In genomic region chr5:101663176-101663575, GRCm38 (mm10) we compare ENCODE assay signal across 9 mouse cellular contexts. TPM values are rescaled to one million over a fixed set of nuclear protein-coding genes. Genes with fewer than 3 reads are reported as not detected.
A peak's percentile ranks its signal among the peaks of the same experiment; 100 is the strongest.
DNase-seq lines count a peak whose midpoint lies in the region; ATAC-seq lines count a peak whose summit lies in the region.
"Had no signal": no experiment of that assay in that cellular context is flagged by ENCODE, and none has a peak within 500 bp of the region (broad histone marks: within the 10 kb centered on the region; RNA-seq: fewer than 3 reads in every experiment).

No protein-coding gene starts in this region.

- ATAC-seq in forebrain, embryonic 11.5 days (replicated peaks; ENCODE audit: low FRiP score), result 0 out of 2 replicates have a peak, but pooled peaks have one; percentile 30
- peak; percentile 59 for ATAC-seq in intestine, embryonic 15.5 days
- ATAC-seq in megakaryocyte, adult 5-6 weeks (ENCODE audit: poor library complexity, severe bottlenecking), result peak; percentile 38; the same call in 1 of the 2 replicates

- peak; percentile 12 for DNase-seq in thymus, postnatal 4 days
- DNase-seq in thymus, postnatal 36 days, result no peak
- peak; percentile 83 for DNase-seq in forebrain, embryonic 11.5 days (ENCODE audit: low spot score)
- peak; percentile 57 for DNase-seq in yolk sac, embryonic 10.5 days (ENCODE audit: low spot score)
- DNase-seq in cerebellum, adult 9-11 months, result no peak
- no peak for DNase-seq in left cerebral cortex, postnatal 36 days (ENCODE audit: low spot score in 2 of 2)

- H3K4me2 ChIP-seq in forebrain, embryonic 11.5 days (ENCODE audit: low read depth, low read length, severe bottlenecking), result peak overlapping the region; percentile 60
- H3K4me2 ChIP-seq in intestine, embryonic 15.5 days (replicated peaks), result peak overlapping the region; percentile 77

- peaks cover 24% of the 10 kb centered on the region for H3K4me1 ChIP-seq in forebrain, embryonic 11.5 days (replicated peaks; ENCODE audit: control insufficient read depth, insufficient read depth, low read length)
- H3K4me1 ChIP-seq in intestine, embryonic 15.5 days (replicated peaks), result peaks cover 24% of the 10 kb centered on the region

- intact Hi-C loops in left cerebral cortex, postnatal 36 days (cut with DNase I), result loop anchor here (10.0 kb wide), 1 partner anchor 818 kb away; the partner anchor contains the start of gene Gpat3

- no peak overlapping the region; the same call in 1 of the 2 replicates for H3K9ac ChIP-seq in forebrain, embryonic 11.5 days (ENCODE audit: low read length)
- peak overlapping the region; percentile 21 for H3K9ac ChIP-seq in intestine, embryonic 15.5 days

- no peaks in the 10 kb centered on the region for H3K36me3 ChIP-seq in forebrain, embryonic 11.5 days (ENCODE audit: control insufficient read depth, insufficient read depth, low read length)
- no peaks in the 10 kb centered on the region for H3K36me3 ChIP-seq in intestine, embryonic 15.5 days

- no peak overlapping the region for H3K27ac ChIP-seq in forebrain, embryonic 11.5 days (ENCODE audit: low read depth, low read length)
- H3K27ac ChIP-seq in intestine, embryonic 15.5 days, result no peak overlapping the region

- H3K27me3 ChIP-seq in forebrain, embryonic 11.5 days (ENCODE audit: control insufficient read depth, insufficient read depth, low read length), result peaks cover 85% of the 10 kb centered on the region
- H3K27me3 ChIP-seq in intestine, embryonic 15.5 days (replicated peaks), result peaks cover 84% of the 10 kb centered on the region

- 0% methylated on average over 23 of the region's 23 CpGs for WGBS in forebrain, embryonic 11.5 days
- WGBS in intestine, embryonic 15.5 days, result 0% methylated on average over 23 of the region's 23 CpGs

- H3K4me3 ChIP-seq in forebrain, embryonic 11.5 days (ENCODE audit: low read depth, low read length), result peak overlapping the region; percentile 32
- H3K4me3 ChIP-seq in intestine, embryonic 15.5 days (replicated peaks), result peak overlapping the region; percentile 37

- H3K9me3 ChIP-seq in forebrain, embryonic 11.5 days (ENCODE audit: control insufficient read depth, low read length), result no peaks in the 10 kb centered on the region
- H3K9me3 ChIP-seq in intestine, embryonic 15.5 days, result no peaks in the 10 kb centered on the region

RNA-seq across cellular contexts. Expression of gene Nkx6-1, which starts 1.6 kb away (rescaled TPM):
- polyA plus RNA-seq in forebrain, embryonic 11.5 days (2014; fragmentation: Nextera tagmentation; extraction: Ambion mirVana), result 1.2 and 1.3 TPM in 2 replicates
- polyA plus RNA-seq in intestine, embryonic 15.5 days (2015; fragmentation: Nextera tagmentation; extraction: Ambion mirVana), result 1.5 and 1.9 TPM in 2 replicates
- total RNA-seq in megakaryocyte, adult 5-6 weeks (2015), result not detected in 2 replicates
- not detected in 2 replicates for total RNA-seq in megakaryocyte, adult 5-6 weeks (2017)
- under 1 TPM; 0.11 to 0.32 TPM for total RNA-seq in left cerebral cortex, postnatal 36 days (2021)
- total RNA-seq: liver, adult 2 months had no signal
- polyA plus RNA-seq: liver, adult 2 months had no signal

Comparison
In these comparisons a context has a peak if more than half of its experiments do, and no peak if none do; other contexts are left out.
1. DNase-seq: peak in thymus, postnatal 4 days (single experiment), forebrain, embryonic 11.5 days (single experiment) and yolk sac, embryonic 10.5 days (single experiment); none in thymus, postnatal 36 days (0 of 2), cerebellum, adult 9-11 months (single experiment) and left cerebral cortex, postnatal 36 days (0 of 2).
2. Peak in every context shown above with its lines, with median percentiles within 50 percentile points of each other: ATAC-seq.